Mouse (Mus musculus): ENCODE results near the gene Rag2.

DNA sequence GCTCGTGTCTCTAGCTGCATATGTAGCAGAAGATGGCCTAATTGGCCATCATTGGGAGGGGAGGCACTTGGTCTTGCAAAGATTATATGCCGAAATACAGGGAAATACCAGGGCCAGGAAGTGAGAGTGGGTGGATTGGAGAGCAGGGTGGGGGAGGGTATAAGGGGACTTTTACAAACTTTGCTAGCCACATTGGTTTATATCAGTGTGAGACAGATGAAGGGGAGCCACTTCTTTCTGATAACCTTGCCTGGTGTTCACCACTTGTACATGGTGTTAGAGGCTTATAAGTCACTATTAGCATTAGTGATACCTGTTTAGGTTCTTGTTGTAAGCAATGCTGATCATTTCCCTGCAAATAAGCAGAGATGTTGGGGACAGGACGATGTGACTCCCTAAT lies 43.5 kb upstream of the Rag2 start:
- TF ChIP-seq CTCF (IDR thresholded peaks at IDR 0.05; ENCODE audit: low read depth, low read length) = no peak
- no peak for TF ChIP-seq POLR2A (IDR thresholded peaks at IDR 0.05; ENCODE audit: insufficient read depth, low read length)

Measured in ES-Bruce4 (cell line).